Mouse (Mus musculus): ENCODE results near the gene Ei24. TPM values are rescaled to one million over a fixed set of nuclear protein-coding genes. Genes with fewer than 3 reads are reported as not detected.

The Ei24 gene
- polyA plus RNA-seq (2015; fragmentation: Nextera tagmentation; extraction: Ambion mirVana), result 25.2 and 27.1 TPM in 2 replicates

- H3K27ac ChIP-seq (replicated peaks), result peak within 1 kb of the TSS; percentile 57; the same call in 1 of the 2 replicates
- WGBS (ENCODE audit: insufficient replicate concordance), result under 1% methylated on average over 66 of the region's 66 CpGs
Measured at GRCm38 (mm10) chr9:36796781-36797555, at the start of gene Ei24. Gene Ei24, minus strand, starts transcription at chr9:36797393.

GRCm38 (mm10) chr9:36846346-36846745, 49.2 kb upstream of the Ei24 start:
- WGBS (ENCODE audit: insufficient replicate concordance), result 35% methylated on average over 4 of the region's 4 CpGs
- Histone ChIP-seq H3K27ac (replicated peaks) (no peak overlapping the region), H3K4me2 (no peak overlapping the region), H3K9me3 (replicated peaks) (no peaks in the 10 kb centered on the region), H3K4me1 (replicated peaks) (no peaks in the 10 kb centered on the region), H3K4me3 (replicated peaks) (no peak overlapping the region), H3K9ac (no peak overlapping the region), H3K27me3 (no peaks in the 10 kb centered on the region), H3K36me3 (replicated peaks) (no peaks in the 10 kb centered on the region)
- no peak for ATAC-seq (ENCODE audit: insufficient read depth)

More at GRCm38 (mm10) chr9:36796781-36797555, at the start of gene Ei24:
- peak; percentile 99 for ATAC-seq (ENCODE audit: insufficient read depth)
- Histone ChIP-seq H3K4me2 (peak within 1 kb of the TSS; percentile 95), H3K9me3 (replicated peaks) (no peaks in the 10 kb centered on the region), H3K36me3 (replicated peaks) (0 out of 2 replicates have a peak, but pooled peaks cover 9% of the 10 kb centered on the region), H3K4me1 (replicated peaks) (peaks cover 25% of the 10 kb centered on the region), H3K9ac (peak within 1 kb of the TSS; percentile 91), H3K27me3 (no peaks in the 10 kb centered on the region; the same call in 1 of the 2 replicates), H3K4me3 (replicated peaks) (peak within 1 kb of the TSS; percentile 89)

DNA sequence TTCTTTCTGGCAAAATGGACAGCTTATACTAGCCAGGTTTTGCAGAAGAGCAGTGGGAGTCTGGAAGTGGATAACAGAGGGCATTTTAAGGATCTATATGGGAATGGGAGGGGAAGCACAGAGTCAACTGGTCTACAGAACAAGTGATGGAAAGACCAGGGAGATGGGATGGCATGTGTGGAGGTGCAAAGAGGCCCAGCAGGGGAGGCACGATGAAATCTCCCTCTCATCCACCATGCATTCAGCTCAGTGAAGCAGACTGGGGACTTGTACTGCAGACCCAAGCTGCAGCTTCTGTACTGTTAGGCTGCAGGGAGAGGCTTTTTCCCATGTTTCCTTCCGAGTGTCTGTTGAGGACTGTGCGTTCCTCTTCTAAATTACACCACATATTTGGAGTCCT, 36.7 kb upstream of the Ei24 start:
- WGBS (ENCODE audit: insufficient replicate concordance), result 47% methylated on average over 3 of the region's 3 CpGs
- no peak overlapping the region for H3K27ac ChIP-seq (replicated peaks)
- H3K4me3 ChIP-seq (replicated peaks), result no peak overlapping the region
- no peak overlapping the region for H3K4me2 ChIP-seq
- H3K9me3 ChIP-seq (replicated peaks), result no peaks in the 10 kb centered on the region
- no peaks in the 10 kb centered on the region for H3K4me1 ChIP-seq (replicated peaks)
- H3K36me3 ChIP-seq (replicated peaks), result no peaks in the 10 kb centered on the region
- H3K9ac ChIP-seq, result no peak overlapping the region
- ATAC-seq (ENCODE audit: insufficient read depth), result no peak
- H3K27me3 ChIP-seq, result peaks cover 36% of the 10 kb centered on the region

GRCm38 (mm10) chr9:36833043-36833881, 36.1 kb upstream of the Ei24 start:
- Histone ChIP-seq H3K36me3 (replicated peaks) (no peaks in the 10 kb centered on the region), H3K9me3 (replicated peaks) (no peaks in the 10 kb centered on the region), H3K4me1 (replicated peaks) (no peaks in the 10 kb centered on the region), H3K4me3 (replicated peaks) (peak overlapping the region; percentile 34), H3K27me3 (peaks cover 36% of the 10 kb centered on the region), H3K9ac (no peak overlapping the region), H3K4me2 (peak overlapping the region; percentile 58), H3K27ac (replicated peaks) (no peak overlapping the region)
- ATAC-seq (ENCODE audit: insufficient read depth), result no peak
- WGBS (ENCODE audit: insufficient replicate concordance), result 7% methylated on average over 31 of the region's 31 CpGs

GRCm38 (mm10) chr9:36832529-36832928, 35.3 kb upstream of the Ei24 start:
- Histone ChIP-seq H3K4me2 (peak overlapping the region; percentile 58), H3K27ac (replicated peaks) (no peak overlapping the region), H3K9ac (no peak overlapping the region), H3K9me3 (replicated peaks) (no peaks in the 10 kb centered on the region), H3K27me3 (peaks cover 36% of the 10 kb centered on the region), H3K4me3 (replicated peaks) (peak overlapping the region; percentile 34), H3K4me1 (replicated peaks) (no peaks in the 10 kb centered on the region), H3K36me3 (replicated peaks) (no peaks in the 10 kb centered on the region)
- ATAC-seq (ENCODE audit: insufficient read depth), result no peak
- under 1% methylated on average over 32 of the region's 32 CpGs for WGBS (ENCODE audit: insufficient replicate concordance)

- H3K36me3 ChIP-seq (replicated peaks), result no peaks in the 10 kb centered on the region
- no peak overlapping the region for H3K27ac ChIP-seq (replicated peaks)
- no peak overlapping the region for H3K4me2 ChIP-seq
- H3K9me3 ChIP-seq (replicated peaks), result no peaks in the 10 kb centered on the region
- no peak for ATAC-seq (ENCODE audit: insufficient read depth)
- WGBS (ENCODE audit: insufficient replicate concordance), result 54% methylated on average over 6 of the region's 6 CpGs
- no peaks in the 10 kb centered on the region for H3K4me1 ChIP-seq (replicated peaks)
- no peak overlapping the region for H3K4me3 ChIP-seq (replicated peaks)
- no peak overlapping the region for H3K9ac ChIP-seq
- H3K27me3 ChIP-seq, result peaks cover 36% of the 10 kb centered on the region
Measured at GRCm38 (mm10) chr9:36831401-36831800, 34.2 kb upstream of the Ei24 start.

DNA sequence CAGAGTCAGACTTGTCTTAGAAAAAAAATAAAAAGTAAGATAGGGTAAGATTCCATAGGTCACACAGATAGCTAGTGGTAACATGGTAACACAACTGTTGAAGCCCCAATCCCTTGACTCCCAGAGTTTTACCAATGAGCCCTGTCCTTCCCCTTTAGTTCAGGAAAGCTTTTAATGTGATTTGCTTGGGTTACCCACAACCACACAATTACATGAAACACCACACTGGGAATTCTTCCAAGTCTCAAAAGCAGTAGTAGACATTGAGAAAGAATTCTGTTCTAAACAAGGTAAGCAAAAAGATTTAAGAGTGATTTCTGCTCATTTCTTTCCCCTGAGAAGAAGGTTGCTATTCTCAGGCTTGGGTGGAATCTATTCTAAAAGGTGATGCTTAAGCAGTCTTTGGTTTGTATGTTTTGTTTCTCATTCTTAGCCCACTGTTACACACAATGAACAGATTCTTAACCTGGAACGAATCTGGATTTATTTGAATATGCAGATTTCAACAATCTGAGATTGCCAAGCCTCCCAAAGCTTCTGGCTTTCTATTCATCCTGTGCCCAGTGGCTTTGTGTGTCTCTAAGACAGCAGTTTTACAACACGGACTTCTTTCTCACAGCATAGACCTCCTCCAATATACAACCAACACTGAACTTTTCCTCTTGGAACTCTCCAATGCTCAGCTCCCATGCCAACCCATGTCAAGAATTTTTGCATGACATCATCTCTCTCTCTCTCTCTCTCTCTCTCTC, 29.6 kb upstream of the Ei24 start:
- Histone ChIP-seq H3K4me1 (replicated peaks) (no peaks in the 10 kb centered on the region), H3K9ac (no peak overlapping the region), H3K36me3 (replicated peaks) (no peaks in the 10 kb centered on the region), H3K27me3 (peaks cover 7% of the 10 kb centered on the region; the same call in 1 of the 2 replicates), H3K4me2 (no peak overlapping the region), H3K9me3 (replicated peaks) (no peaks in the 10 kb centered on the region), H3K4me3 (replicated peaks) (no peak overlapping the region), H3K27ac (replicated peaks) (no peak overlapping the region)
- no peak for ATAC-seq (ENCODE audit: insufficient read depth)
- WGBS (ENCODE audit: insufficient replicate concordance), result 43% methylated on average over 2 of the region's 2 CpGs

GRCm38 (mm10) chr9:36822024-36822423, 24.8 kb upstream of the Ei24 start:
- H3K9ac ChIP-seq, result no peak overlapping the region
- H3K27ac ChIP-seq (replicated peaks), result no peak overlapping the region
- 39% methylated on average over 2 of the region's 2 CpGs for WGBS (ENCODE audit: insufficient replicate concordance)
- no peaks in the 10 kb centered on the region for H3K27me3 ChIP-seq
- no peaks in the 10 kb centered on the region for H3K4me1 ChIP-seq (replicated peaks)
- no peak overlapping the region for H3K4me2 ChIP-seq
- H3K9me3 ChIP-seq (replicated peaks), result no peaks in the 10 kb centered on the region
- ATAC-seq (ENCODE audit: insufficient read depth), result no peak
- H3K36me3 ChIP-seq (replicated peaks), result no peaks in the 10 kb centered on the region
- no peak overlapping the region for H3K4me3 ChIP-seq (replicated peaks)

DNA sequence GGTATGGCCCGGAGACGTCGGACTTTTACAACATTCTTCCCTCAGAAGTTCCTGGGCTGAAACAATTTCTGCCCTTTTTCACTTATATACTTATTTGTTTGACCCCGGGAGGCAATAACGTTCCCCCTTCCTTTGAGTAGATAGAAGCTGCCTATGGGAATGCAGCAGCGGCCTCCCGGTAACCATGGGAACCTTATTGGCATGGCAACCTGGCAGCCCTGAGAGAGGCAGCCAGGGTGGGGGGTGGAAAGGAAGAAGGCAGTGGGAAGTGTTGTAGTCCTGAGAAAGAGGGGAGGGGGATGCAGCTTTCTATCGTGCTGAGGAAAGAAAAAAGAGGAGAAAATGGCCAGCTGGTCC, 24.4 kb upstream of the Ei24 start, which contains the start of gene Fez1:
Gene Fez1, plus strand, starts transcription at position 221 of the 357 bp plus-strand sequence.
- H3K4me2 ChIP-seq, result no peak within 1 kb of the TSS
- no peak for ATAC-seq (ENCODE audit: insufficient read depth)
- no peaks in the 10 kb centered on the region for H3K27me3 ChIP-seq
- no peaks in the 10 kb centered on the region for H3K36me3 ChIP-seq (replicated peaks)
- H3K9me3 ChIP-seq (replicated peaks), result no peaks in the 10 kb centered on the region
- no peaks in the 10 kb centered on the region for H3K4me1 ChIP-seq (replicated peaks)
- no peak within 1 kb of the TSS for H3K27ac ChIP-seq (replicated peaks)
- no peak within 1 kb of the TSS for H3K9ac ChIP-seq
- H3K4me3 ChIP-seq (replicated peaks), result no peak within 1 kb of the TSS
- WGBS (ENCODE audit: insufficient replicate concordance), result 12% methylated on average over 8 of the region's 8 CpGs

- H3K36me3 ChIP-seq (replicated peaks), result no peaks in the 10 kb centered on the region
- H3K9ac ChIP-seq, result no peak overlapping the region
- no peaks in the 10 kb centered on the region for H3K4me1 ChIP-seq (replicated peaks)
- no peaks in the 10 kb centered on the region for H3K27me3 ChIP-seq
- no peak overlapping the region for H3K4me2 ChIP-seq
- no peak overlapping the region for H3K27ac ChIP-seq (replicated peaks)
- ATAC-seq (ENCODE audit: insufficient read depth), result no peak
- H3K4me3 ChIP-seq (replicated peaks), result no peak overlapping the region
- H3K9me3 ChIP-seq (replicated peaks), result no peaks in the 10 kb centered on the region
- 46% methylated on average over 9 of the region's 9 CpGs for WGBS (ENCODE audit: insufficient replicate concordance)
Measured at GRCm38 (mm10) chr9:36820969-36821643, 23.9 kb upstream of the Ei24 start.

Data from liver, embryonic 15.5 days (tissue).